Mouse (Mus musculus) R1 (cell line): ENCODE results near the gene Zmynd10.
A peak's percentile ranks its signal among the peaks of the same experiment; 100 is the strongest.

Experiments used
- DNase-seq: peaks from one replicate; pipeline ENCODE4 v3.0.0-alpha.2; 2018; ENCODE audit warnings: low read depth, low spot score

The Zmynd10 gene

GRCm38 (mm10) chr9:107540420-107540819 is 6.7 kb upstream of the Zmynd10 start:
- no peak for DNase-seq

DNA sequence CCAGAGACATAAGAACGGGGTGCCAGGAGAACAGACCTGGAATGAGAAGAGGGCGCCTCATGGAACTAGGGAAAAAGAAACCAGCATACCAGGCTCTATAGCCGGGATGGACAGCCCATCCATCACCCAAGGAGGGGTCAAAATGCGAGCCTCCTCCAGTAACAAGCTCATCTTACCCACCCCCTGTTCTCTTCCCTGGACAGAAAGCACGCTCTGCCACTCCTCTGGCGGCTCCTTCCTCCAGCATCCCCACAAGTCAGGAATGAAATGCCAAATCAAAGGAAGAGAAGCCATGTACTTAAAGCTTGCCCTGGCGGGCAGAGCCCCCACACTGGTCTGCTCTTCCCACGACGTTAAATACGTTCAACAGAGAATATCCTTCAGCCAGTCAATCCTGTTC is 6.1 kb upstream of the Zmynd10 start:
- DNase-seq, result no peak

DNA sequence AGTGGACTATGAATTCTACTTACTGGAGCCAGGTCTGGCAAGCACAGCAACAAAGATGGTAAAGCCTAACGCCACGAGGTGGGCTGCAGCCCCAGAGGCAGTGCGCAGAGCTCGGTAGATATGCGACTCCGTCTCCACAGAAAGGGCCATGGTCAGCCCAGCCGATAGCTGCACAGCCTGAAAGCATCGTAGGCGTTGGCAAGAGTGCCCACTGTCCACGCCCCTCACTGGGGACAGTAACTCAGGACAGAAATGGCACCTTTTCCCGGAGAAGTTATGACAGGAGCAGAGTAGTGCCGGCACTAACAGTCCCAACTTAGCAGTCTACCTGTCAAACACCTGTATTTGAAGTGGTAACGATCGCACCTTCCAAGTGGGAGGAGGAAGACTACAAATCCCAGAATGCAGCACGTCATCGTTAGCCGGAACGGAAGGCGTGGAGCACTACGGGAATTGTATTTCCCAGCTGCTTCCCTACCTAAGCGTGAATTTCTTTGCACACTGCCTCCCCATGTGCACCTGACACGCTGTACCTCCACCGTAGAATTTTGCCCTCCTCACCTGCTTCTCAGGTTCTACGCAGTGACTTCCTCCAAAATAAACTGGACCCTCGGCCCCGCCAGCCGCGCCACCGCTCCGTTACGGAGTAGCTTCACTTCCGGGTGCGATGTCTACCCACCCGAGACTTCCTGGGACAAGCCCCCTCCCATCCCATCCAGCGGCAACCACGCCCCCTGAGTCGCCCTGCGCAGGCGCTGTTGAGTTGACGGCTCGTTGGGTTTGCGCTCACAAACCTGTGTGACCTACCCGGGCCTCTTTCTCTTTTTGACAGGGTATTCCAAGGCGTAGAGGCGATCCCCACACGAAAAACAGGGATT is 5.4 kb upstream of the Zmynd10 start, which contains the start of the genes Cyb561d2 and Nprl2:
Gene Cyb561d2 (minus strand): TSS at position 720 of the 878 bp plus-strand sequence.
Gene Nprl2 (plus strand): TSS at position 753 of the 878 bp plus-strand sequence.
- peak; percentile 97 for DNase-seq

DNA sequence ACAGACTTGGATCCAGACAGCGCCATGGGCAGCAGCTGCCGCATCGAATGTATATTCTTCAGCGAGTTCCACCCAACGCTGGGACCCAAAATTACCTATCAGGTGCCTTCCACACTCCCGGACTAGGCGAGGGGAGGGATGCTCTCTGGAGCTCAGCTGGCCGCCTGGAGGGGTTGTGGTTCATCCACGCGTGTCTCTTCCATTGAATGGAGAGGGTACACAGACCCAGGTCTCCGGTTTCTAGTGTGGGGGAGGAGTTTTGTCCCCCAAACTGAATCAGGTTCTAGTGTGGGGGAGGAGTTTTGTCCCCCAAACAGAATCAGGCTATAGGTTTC is 4.8 kb upstream of the Zmynd10 start:
- DNase-seq, result no peak

DNA sequence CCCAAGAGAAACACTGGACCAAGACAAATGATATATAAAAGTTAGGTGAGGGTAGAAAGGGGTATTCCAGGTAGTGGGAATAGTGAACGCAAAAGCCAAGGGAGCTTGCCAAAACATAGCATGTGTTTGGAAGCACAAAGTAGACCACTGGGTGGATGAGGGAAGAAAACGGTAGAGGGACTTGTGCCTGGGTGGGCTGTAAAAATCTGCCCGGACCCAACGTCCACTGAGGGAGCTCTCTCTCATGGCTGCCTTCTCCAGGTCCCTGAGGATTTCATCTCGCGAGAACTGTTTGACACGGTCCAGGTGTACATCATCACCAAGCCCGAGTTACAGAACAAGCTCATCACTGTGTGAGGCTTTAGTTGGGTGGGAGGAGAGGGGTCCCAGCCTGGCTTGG is 4.4 kb upstream of the Zmynd10 start:
- DNase-seq, result peak; percentile 58

- no peak for DNase-seq
These were observed 3.8 kb upstream of the Zmynd10 start for GRCm38 (mm10) chr9:107543299-107543698.

DNA sequence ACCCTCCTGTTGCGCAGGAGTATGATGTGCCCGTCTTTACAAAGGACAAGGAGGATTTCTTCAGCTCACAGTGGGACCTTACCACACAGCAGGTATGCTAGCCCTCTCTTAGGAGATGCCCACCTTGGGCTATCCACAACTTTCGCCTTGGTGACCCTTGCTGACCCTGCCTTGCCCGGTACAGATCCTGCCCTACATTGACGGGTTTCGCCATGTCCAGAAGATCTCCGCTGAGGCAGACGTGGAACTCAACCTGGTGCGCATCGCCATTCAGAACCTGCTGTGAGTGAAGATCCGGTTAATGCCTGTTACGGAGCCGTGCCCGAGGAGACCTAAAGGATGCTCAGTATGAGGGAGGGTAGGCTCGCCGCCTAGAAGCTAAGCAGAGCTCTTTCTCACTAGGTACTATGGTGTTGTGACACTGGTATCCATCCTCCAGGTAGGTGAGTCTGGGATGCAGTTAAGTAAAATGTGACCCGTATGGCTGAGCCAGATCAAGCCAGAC is 2.9 kb upstream of the Zmynd10 start:
- no peak for DNase-seq

GRCm38 (mm10) chr9:107544729-107545128 is 2.4 kb upstream of the Zmynd10 start:
- no peak for DNase-seq

DNA sequence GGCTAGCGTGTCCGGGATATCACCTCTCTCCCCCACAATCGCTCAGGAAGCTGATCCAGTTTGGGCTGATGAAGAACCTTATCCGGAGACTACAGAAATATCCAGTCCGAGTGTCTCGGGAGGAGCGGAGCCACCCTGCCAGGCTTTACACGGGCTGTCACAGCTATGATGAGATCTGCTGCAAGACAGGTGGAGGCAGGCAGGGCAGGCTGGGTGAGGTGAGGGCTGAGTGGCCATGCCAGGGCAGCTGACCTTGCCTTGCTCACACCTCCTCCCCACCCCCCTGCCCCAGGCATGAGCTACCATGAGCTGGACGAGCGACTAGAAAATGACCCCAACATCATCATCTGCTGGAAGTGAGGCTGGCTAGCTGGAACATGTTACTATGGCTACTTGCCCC is 1.9 kb upstream of the Zmynd10 start:
- no peak for DNase-seq

DNA sequence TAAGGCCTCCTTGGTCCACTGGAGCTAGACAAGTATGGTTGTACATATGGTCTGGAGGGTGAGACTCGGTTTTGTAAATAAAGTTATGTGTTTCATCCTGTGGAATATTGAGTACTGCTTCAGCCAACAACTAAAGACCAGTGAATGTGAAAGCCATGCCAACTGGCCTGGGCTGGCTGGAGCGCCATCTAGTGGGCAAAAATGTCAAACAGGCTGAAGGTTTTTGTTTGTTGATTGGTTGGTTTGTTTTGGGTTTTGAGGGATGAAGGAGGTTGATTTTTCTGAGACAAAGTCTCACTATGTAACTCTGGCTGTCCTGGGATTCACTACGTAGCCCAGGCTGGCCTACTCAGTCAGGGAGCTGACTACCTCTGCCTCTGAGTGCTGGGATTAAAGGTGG is 1.5 kb upstream of the Zmynd10 start:
- DNase-seq, result peak; percentile 80

DNA sequence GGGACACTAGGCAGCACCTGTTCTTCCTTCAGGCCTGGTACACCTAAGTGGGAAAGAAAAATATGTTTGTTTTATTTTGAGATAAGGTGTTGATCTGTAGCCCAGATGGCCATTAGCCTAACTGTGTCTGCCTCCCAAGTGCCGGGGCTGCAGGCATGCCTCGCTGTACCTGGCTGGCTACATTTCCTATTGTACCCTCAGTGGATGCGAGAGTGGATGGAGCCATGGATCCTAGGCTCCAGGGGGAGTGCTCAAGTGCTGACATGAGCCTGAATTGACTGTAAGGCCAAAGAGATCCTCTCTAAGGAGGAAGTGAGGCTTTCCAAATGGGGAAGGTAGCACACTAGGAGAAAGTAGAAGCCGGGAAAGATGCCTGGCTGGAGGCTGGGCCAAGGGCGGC is 859 bp downstream of the Zmynd10 start:
- no peak for DNase-seq

DNA sequence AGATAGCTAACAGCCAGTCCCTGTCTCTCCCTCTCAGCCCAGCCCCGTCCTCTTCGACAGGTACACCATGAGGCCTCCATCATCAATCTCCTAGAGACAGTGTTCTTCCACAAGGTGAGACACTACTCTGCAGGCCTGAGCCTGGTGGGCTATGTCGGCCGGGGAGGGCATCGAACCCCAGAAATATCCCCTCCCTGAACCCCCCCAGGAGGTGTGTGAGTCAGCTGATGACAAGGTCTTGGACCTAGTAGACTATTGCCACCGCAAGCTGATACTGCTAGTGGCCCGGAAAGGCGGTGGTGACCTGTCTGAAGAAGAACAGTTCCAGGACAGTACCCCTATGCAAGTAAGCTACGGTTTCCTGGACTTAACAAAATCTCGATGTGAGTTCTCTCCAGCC is 1.7 kb downstream of the Zmynd10 start:
- no peak for DNase-seq

- no peak for DNase-seq
These were observed 2.4 kb downstream of the Zmynd10 start for GRCm38 (mm10) chr9:107549297-107550074.

GRCm38 (mm10) chr9:107550491-107551116 is 3.5 kb downstream of the Zmynd10 start:
- DNase-seq, result peak; percentile 60

DNA sequence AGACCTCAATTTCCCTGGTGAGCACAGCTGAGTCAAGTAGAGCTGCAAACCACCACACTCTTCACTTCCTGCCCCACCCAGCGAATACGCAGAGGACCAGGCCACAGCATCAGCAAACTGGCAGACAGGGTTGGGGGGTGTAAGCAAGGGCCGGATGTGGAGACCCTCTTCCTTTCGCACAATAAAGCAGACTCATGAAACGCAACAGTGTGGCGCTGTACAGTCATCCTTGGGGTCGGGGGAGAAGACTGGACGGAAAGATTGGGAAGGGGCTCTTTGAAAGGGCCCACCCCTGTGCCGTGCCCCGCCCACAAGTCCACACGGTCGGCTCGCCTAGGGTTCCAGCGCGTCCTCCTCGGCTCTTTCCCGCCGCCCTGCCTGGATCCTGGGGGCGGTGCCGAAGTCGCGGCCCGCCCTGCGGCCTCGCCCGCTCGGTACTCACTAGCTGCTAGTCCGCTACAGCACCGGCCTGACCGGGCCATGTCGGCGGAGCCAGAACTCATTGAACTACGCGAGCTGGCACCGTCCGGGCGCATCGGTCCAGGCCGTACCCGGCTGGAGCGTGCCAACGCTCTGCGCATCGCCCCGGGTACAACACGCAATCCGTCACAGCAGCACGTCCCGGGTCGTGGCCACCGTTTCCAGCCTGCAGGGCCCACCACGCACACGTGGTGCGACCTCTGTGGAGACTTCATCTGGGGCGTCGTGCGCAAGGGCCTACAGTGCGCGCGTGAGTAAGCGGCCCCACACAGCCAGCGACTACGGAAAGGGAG is 4.2 kb downstream of the Zmynd10 start, which contains the start of gene Rassf1:
Gene Rassf1 (plus strand): TSS at position 439 of the 773 bp plus-strand sequence.
- peak; percentile 68 for DNase-seq

- DNase-seq, result no peak
These were observed 4.8 kb downstream of the Zmynd10 start for GRCm38 (mm10) chr9:107551890-107552355.

DNA sequence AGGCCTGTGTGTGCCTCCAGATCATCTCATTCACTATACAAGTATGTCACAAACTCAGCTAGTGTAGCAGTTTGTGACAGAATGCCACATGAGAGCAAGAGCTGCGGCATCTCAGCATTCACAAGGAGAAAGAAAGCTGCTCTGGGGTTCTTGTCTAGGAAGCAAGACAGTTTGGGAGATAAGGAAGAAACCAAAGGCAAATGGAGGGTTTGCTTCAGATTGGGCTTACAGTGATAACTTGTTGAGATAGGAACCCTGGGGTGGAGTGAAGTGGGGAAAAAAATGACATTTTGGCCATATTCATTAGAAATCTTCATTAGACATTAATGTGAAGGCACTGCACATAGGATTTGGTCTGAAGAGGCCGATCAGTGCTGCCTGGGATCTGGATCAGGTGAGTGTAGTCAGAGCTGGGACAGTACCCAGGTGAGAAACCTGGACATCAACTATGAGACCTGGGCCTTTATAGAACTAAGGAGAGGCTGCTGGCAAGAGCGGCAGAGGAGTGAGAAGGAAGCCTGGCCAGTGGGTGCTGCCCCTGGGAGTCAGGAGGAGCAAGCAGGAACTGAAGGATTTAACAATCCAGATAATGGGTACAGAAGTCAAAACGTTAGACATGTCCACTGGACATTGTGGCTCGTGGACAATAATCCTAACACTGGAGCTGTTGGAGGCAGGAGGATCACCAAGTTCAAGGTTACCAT is 5.7 kb downstream of the Zmynd10 start:
- DNase-seq, result no peak

GRCm38 (mm10) chr9:107553541-107554318 is 6.6 kb downstream of the Zmynd10 start:
- DNase-seq, result no peak

DNA sequence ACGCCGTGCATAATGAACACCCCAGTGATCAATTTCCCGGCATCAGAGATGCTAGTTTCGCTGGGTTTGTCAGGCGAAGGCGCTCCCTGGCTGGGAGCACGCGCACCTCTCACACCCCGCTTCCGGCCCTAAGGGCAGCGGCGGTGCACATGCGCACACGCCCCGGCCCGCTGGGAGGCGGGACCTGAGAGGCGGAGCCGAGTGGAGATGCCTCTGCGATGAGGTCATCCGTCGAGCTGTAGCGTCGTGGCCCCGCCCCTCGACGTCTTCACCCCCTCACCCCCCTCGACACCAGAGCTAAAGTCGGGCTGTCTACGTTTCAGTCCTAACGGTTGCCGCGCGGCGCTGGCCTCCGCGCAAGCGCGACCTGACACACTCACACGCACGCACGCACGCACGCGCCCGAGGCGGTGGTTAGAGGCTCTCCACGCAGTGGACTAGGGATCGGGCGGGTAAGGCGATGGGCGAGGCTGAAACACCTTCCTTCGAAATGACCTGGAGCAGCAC is 7.3 kb downstream of the Zmynd10 start:
- DNase-seq, result peak; percentile 98
